Mouse (Mus musculus) kidney, embryonic 16.5 days (tissue): ENCODE measurements around the gene Osbp2. TPM values are rescaled to one million over a fixed set of nuclear protein-coding genes. Genes with fewer than 3 reads are reported as not detected.

ENCODE experiments used
- ATAC-seq: fragments of 200-750 bp; cut with Nextera tagmentation; 2 replicates; pipeline ENCODE4 v1.8.0; 2017; ENCODE audit warnings: moderate TSS enrichment; ENCODE audit not compliant: low FRiP score, low TSS enrichment
- H3K27ac ChIP-seq: fragments of 300-500 bp; sonication (generic); 2 replicates; pipeline ENCODE4 v1.5.1; 2014; ENCODE audit warnings: low read length
- H3K27me3 ChIP-seq: fragments of 300-500 bp; sonication (generic); 2 replicates; pipeline ENCODE4 v1.6.1; 2014; ENCODE audit warnings: low read length, control low read depth, mixed read lengths; ENCODE audit not compliant: insufficient read depth
- H3K36me3 ChIP-seq: fragments of 300-500 bp; sonication (generic); 2 replicates; pipeline ENCODE4 v1.6.1; 2014; ENCODE audit warnings: low read length, control low read depth, mixed read lengths; ENCODE audit not compliant: insufficient read depth
- H3K4me1 ChIP-seq: fragments of 300-500 bp; sonication (generic); 2 replicates; pipeline ENCODE4 v1.6.1; 2014; ENCODE audit warnings: low read length, control low read depth, mixed read lengths; ENCODE audit not compliant: insufficient read depth
- H3K4me2 ChIP-seq: fragments of 300-500 bp; sonication (generic); replicated peaks from 2 replicates; pipeline ENCODE4 v1.6.1; 2014; ENCODE audit warnings: low read depth, low read length
- H3K4me3 ChIP-seq: fragments of 300-500 bp; sonication (generic); 2 replicates; pipeline ENCODE4 v1.5.1; 2014; ENCODE audit warnings: mild to moderate bottlenecking, low read length
- H3K9ac ChIP-seq: fragments of 300-500 bp; sonication (generic); replicated peaks from 2 replicates; pipeline ENCODE4 v1.6.1; 2014; ENCODE audit warnings: low read length
- H3K9me3 ChIP-seq: fragments of 300-500 bp; sonication (generic); 2 replicates; pipeline ENCODE4 v1.6.1; 2016; ENCODE audit warnings: low read length, control low read depth
- WGBS: fragments of 180-500 bp; shearing (Covaris S2); extraction: QIAGEN DNeasy Blood & Tissue Kit; methylation state at CpG from one replicate; pipeline ENCODE4 v1.1.7; 2014; 5-methylcytosine and 5-hydroxymethylcytosine counted together
- polyA plus RNA-seq: library from polyadenylated mRNA; unstranded; fragments of >200 nt; fragmentation: Nextera tagmentation; extraction: Ambion mirVana; gene quantifications from 2 replicates; pipeline ENCODE4 v1.2.1, GENCODE M21; 2015

Gene Osbp2
- polyA plus RNA-seq, 1 experiment from 2014 or later, result 1.1 TPM

DNA sequence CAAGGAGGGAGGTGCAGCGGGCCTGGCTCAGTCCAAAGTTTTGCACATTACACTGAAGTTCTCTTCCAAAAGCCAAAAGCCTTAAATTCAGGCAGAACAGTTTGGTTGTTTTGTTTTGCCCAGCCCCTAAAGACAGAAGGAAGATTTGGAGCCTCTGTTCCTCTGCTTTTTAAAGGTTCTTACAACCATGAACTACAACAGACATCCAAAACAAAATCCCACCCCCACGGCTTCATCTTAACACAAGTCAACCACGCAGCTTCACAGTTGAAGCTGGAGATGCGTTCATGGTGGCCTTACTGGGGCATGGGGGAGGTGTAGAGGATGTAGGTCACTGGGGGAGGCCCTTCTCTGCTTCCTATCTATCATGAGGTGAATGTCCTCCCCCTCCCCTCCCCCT, 11.8 kb downstream of the Osbp2 start:
- 60% methylated on average over 4 of the region's 4 CpGs for WGBS
- Histone ChIP-seq H3K27me3 (no peaks in the 10 kb centered on the region), H3K9me3 (no peaks in the 10 kb centered on the region), H3K4me1 (0 out of 2 replicates have a peak, but pooled peaks cover 4% of the 10 kb centered on the region), H3K36me3 (no peaks in the 10 kb centered on the region), H3K4me2 (no peak overlapping the region), H3K4me3 (no peak overlapping the region), H3K9ac (no peak overlapping the region), H3K27ac (no peak overlapping the region)
- ATAC-seq, result no peak

DNA sequence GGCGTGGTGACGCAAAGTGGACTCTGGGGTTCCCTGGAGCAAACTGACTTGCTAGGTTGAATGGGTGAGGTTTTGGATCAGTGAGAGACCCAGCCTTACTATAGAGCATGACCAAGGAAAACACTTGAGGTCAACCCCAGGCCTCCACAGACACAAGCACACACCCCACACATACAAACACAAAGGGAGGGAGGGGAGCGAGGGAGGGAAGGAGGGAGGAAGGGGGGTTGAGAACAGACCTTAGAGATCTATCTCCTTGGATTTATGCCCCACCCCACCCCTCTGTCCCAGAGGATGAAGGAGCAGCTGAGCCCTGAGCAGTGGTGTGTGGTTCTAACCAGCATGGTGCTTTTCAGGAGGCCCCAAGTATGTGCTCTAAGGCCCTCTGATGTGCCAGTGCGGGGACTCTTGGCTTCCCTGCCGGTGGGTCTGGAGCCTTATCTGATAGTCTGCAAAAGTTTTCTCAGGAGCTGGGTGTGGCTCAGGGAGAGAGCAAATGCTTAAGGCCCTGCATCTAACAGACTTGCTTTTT, 12.9 kb downstream of the Osbp2 start:
- ATAC-seq, result 0 out of 2 replicates have a peak, but pooled peaks have one; percentile 35
- Histone ChIP-seq H3K4me1 (0 out of 2 replicates have a peak, but pooled peaks cover 4% of the 10 kb centered on the region), H3K27me3 (no peaks in the 10 kb centered on the region), H3K27ac (no peak overlapping the region), H3K9me3 (no peaks in the 10 kb centered on the region), H3K4me2 (no peak overlapping the region), H3K9ac (no peak overlapping the region), H3K4me3 (no peak overlapping the region), H3K36me3 (no peaks in the 10 kb centered on the region)
- WGBS, result 57% methylated on average over 5 of the region's 5 CpGs

GRCm38 (mm10) chr11:3850315-3850614, 13.4 kb downstream of the Osbp2 start:
- no peak overlapping the region for H3K4me2 ChIP-seq
- H3K4me1 ChIP-seq, result 0 out of 2 replicates have a peak, but pooled peaks cover 4% of the 10 kb centered on the region
- H3K4me3 ChIP-seq, result no peak overlapping the region
- no peaks in the 10 kb centered on the region for H3K27me3 ChIP-seq
- no peaks in the 10 kb centered on the region for H3K9me3 ChIP-seq
- no peaks in the 10 kb centered on the region for H3K36me3 ChIP-seq
- 50% methylated on average over 2 of the region's 2 CpGs for WGBS
- H3K27ac ChIP-seq, result no peak overlapping the region
- H3K9ac ChIP-seq, result no peak overlapping the region
- ATAC-seq, result 0 out of 2 replicates have a peak, but pooled peaks have one; percentile 27

- no peaks in the 10 kb centered on the region for H3K36me3 ChIP-seq
- no peaks in the 10 kb centered on the region for H3K9me3 ChIP-seq
- no peak overlapping the region for H3K4me2 ChIP-seq
- peak; percentile 46; the same call in 1 of the 2 replicates for ATAC-seq
- H3K4me1 ChIP-seq, result 0 out of 2 replicates have a peak, but pooled peaks cover 4% of the 10 kb centered on the region
- H3K27ac ChIP-seq, result no peak overlapping the region
- 62% methylated on average over 15 of the region's 15 CpGs for WGBS
- no peak overlapping the region for H3K4me3 ChIP-seq
- H3K9ac ChIP-seq, result no peak overlapping the region
- no peaks in the 10 kb centered on the region for H3K27me3 ChIP-seq
Measured at GRCm38 (mm10) chr11:3849469-3850314, 14.0 kb downstream of the Osbp2 start.

- Histone ChIP-seq H3K4me3 (no peak overlapping the region), H3K27ac (no peak overlapping the region), H3K9ac (no peak overlapping the region), H3K4me2 (no peak overlapping the region), H3K36me3 (no peaks in the 10 kb centered on the region), H3K27me3 (no peaks in the 10 kb centered on the region), H3K9me3 (no peaks in the 10 kb centered on the region), H3K4me1 (0 out of 2 replicates have a peak, but pooled peaks cover 4% of the 10 kb centered on the region)
- no peak for ATAC-seq
- 54% methylated on average over 2 of the region's 2 CpGs for WGBS
Measured at GRCm38 (mm10) chr11:3846351-3846750, 17.4 kb downstream of the Osbp2 start.

DNA sequence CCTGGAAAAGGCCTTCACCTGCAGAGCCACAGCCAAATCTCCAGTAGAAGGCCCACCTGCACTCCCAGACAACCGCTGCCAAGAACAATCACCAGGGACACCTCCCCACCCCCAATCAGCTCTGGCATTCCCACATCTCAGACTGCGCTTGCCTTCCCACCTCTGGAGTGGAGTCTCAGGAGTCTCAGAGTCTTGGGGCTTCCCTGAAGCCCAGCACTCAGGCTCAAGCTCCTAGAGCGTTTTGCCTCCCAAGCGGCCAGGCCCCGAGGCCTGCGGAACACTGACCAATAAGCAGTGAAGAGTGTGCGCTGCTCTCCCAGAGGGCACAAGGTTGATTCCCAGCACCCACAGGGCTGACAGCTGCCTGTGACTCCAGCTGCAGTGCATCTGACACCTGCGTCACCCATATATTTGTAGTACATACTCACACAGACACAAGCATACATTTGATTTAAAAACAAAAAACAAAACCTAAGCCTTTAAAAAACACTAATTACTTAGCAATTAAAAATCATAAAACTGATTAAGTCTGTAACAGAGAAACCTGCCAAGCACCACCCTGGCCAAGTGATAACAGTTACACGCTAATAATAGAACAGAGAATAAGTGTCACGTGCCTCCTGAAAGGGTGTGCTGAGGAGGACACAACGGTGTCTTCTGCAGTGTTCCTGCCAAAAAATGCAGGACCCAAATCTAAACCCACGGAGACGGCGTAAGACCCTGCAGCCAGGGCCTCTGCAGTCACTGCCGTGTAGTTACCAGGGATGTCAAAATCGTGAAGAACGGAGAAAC, 19.6 kb downstream of the Osbp2 start:
- Histone ChIP-seq H3K4me1 (no peaks in the 10 kb centered on the region), H3K9me3 (no peaks in the 10 kb centered on the region), H3K4me2 (no peak overlapping the region), H3K9ac (no peak overlapping the region), H3K27me3 (no peaks in the 10 kb centered on the region), H3K27ac (no peak overlapping the region), H3K4me3 (no peak overlapping the region), H3K36me3 (no peaks in the 10 kb centered on the region)
- no peak for ATAC-seq
- WGBS, result 82% methylated on average over 17 of the region's 17 CpGs

DNA sequence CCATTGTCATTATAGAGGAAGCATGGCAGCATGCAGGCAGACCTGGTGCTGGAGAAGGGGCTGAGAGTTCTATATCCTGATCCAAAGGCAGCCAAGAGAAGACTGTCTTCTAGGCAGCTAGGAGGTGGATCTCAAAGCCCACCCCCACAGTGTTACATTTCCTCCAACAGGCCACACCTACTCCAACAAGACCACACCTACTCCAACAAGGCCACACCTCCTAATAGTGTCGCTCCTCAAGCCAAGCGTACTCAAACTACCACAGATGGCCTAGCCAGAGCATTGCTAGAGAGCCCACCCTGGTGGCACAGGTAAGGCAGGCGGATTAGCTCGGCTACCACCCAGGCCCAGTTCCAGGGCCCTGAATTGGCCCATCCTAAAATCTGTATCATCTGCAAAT, 28.4 kb downstream of the Osbp2 start:
- Histone ChIP-seq H3K4me2 (no peak overlapping the region), H3K27ac (no peak overlapping the region), H3K9me3 (no peaks in the 10 kb centered on the region), H3K4me3 (no peak overlapping the region), H3K27me3 (no peaks in the 10 kb centered on the region), H3K4me1 (peaks cover 4% of the 10 kb centered on the region; the same call in 1 of the 2 replicates), H3K36me3 (no peaks in the 10 kb centered on the region), H3K9ac (no peak overlapping the region)
- no peak for ATAC-seq
- 71% methylated on average over 4 of the region's 4 CpGs for WGBS

DNA sequence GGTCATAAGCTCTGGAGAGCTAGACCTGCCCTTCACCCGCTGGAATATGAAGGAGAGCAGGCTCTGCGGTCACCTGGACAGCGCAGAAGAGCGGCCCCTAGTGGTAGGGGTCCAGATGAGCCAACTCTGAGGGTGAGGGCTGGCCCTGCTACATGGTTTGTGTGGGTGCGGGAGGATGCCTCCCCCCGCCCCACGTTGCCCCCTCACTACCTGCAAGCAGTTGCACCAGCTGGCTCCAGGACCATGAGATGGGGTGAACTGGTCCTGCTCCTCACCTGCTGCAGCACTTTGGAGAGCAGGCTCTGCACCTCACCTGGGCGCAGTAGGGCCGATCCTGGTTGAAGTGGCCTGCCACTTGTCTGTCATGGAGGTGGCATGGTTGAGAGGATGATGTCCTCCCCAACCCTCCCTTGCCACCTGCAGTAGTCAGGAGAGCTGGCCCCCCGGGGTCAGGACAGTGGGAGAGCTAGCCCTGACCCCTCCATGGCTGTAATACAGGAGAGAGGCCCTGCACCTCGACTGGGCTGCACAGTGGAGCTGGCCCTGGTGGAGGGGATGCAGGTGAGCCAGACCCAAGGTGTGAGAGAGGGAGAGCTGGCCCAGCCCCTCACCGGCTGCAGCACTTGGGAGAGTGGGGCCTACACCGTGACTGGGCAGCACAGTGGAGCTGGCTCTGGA, 29.1 kb downstream of the Osbp2 start:
- peak; percentile 59 for ATAC-seq
- H3K27me3 ChIP-seq, result no peaks in the 10 kb centered on the region
- peak overlapping the region; percentile 24 for H3K4me3 ChIP-seq
- peaks cover 4% of the 10 kb centered on the region; the same call in 1 of the 2 replicates for H3K4me1 ChIP-seq
- peak overlapping the region; percentile 40 for H3K4me2 ChIP-seq
- H3K9ac ChIP-seq, result no peak overlapping the region
- 47% methylated on average over 13 of the region's 13 CpGs for WGBS
- H3K36me3 ChIP-seq, result no peaks in the 10 kb centered on the region
- H3K27ac ChIP-seq, result no peak overlapping the region
- H3K9me3 ChIP-seq, result no peaks in the 10 kb centered on the region

GRCm38 (mm10) chr11:3833544-3834420, 29.9 kb downstream of the Osbp2 start:
- peak overlapping the region; percentile 24 for H3K4me3 ChIP-seq
- H3K9me3 ChIP-seq, result no peaks in the 10 kb centered on the region
- no peak overlapping the region for H3K27ac ChIP-seq
- peak overlapping the region; percentile 40 for H3K4me2 ChIP-seq
- H3K9ac ChIP-seq, result no peak overlapping the region
- peaks cover 4% of the 10 kb centered on the region; the same call in 1 of the 2 replicates for H3K4me1 ChIP-seq
- H3K36me3 ChIP-seq, result no peaks in the 10 kb centered on the region
- no peaks in the 10 kb centered on the region for H3K27me3 ChIP-seq
- ATAC-seq, result peak; percentile 69
- 36% methylated on average over 21 of the region's 21 CpGs for WGBS
